Mouse (Mus musculus): ENCODE measurements around the gene Tectb. TPM values are rescaled to one million over a fixed set of nuclear protein-coding genes. Genes with fewer than 3 reads are reported as not detected.

Gene Tectb
- polyA plus RNA-seq, 1 experiment from 2014 or later = 0.48 TPM

DNA sequence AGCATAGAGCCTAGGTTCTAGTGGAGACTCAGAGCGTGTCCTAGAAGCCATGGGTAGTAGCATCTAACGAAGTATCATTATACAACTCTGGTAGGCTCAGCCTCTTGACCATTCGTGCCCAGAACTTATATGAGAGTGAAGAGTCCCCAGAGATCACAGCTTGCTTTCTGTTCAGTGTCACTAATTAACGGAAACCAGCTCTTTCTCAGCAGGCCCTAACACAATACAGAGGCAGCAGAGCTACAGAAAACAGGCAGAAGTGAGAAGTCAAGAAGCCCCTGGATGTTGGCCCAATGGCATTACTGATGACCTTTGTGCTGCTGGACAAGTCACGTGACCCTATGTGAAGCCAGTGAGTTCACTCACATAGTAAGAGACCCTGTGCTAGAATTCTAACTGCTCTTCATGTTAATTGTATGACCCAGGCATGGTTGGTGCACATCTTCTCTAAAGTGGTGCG lies 60.7 kb downstream of the Tectb start, which contains the start of gene Gucy2g:
Gucy2g (minus strand) TSS at position 51 of the 460 bp plus-strand sequence.
- Histone ChIP-seq H3K4me3 (ENCODE audit: low read length) (no peak within 1 kb of the TSS), H3K9ac (ENCODE audit: low read length) (no peak within 1 kb of the TSS), H3K4me1 (replicated peaks; ENCODE audit: control insufficient read depth, insufficient read depth, low read length) (peaks cover 13% of the 10 kb centered on the region), H3K4me2 (ENCODE audit: low read depth, low read length) (no peak within 1 kb of the TSS), H3K27ac (ENCODE audit: low read length) (no peak within 1 kb of the TSS), H3K36me3 (ENCODE audit: control insufficient read depth, insufficient read depth, low read length) (no peaks in the 10 kb centered on the region), H3K9me3 (ENCODE audit: control insufficient read depth, low read length) (no peaks in the 10 kb centered on the region), H3K27me3 (ENCODE audit: control insufficient read depth, insufficient read depth, low read depth, low read length) (no peaks in the 10 kb centered on the region)
- 85% methylated on average over 6 of the region's 6 CpGs for WGBS
- no peak for ATAC-seq (ENCODE audit: low read depth)

DNA sequence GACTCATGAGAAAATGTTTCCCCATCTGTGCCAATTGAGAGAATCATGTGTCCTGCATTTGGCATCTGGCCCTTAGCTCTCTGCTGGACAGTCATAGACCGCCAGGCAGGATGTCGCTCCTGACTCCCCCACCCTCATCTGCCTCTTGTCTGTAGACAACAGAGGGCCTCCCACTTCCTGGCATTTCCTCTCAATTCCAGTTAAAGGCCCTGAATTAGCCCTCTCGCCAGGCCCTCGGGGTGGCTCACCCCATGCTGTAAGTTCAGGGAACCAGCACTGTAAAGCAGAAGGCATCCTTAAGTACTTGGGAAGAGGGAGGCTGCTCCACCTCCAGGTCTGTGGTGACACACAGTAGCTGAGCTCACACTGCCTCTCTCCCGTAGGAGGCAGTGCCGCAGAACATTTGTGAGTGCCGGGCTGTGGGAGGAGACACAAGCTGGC lies 64.3 kb downstream of the Tectb start:
- H3K9me3 ChIP-seq (ENCODE audit: control insufficient read depth, low read length) = no peaks in the 10 kb centered on the region
- H3K27me3 ChIP-seq (ENCODE audit: control insufficient read depth, insufficient read depth, low read depth, low read length) = no peaks in the 10 kb centered on the region
- no peaks in the 10 kb centered on the region for H3K36me3 ChIP-seq (ENCODE audit: control insufficient read depth, insufficient read depth, low read length)
- peaks cover 16% of the 10 kb centered on the region for H3K4me1 ChIP-seq (replicated peaks; ENCODE audit: control insufficient read depth, insufficient read depth, low read length)
- H3K4me2 ChIP-seq (ENCODE audit: low read depth, low read length) = peak overlapping the region; percentile 11; the same call in 1 of the 2 replicates
- ATAC-seq (ENCODE audit: low read depth) = peak; percentile 92
- H3K27ac ChIP-seq (ENCODE audit: low read length) = peak overlapping the region; percentile 90
- WGBS = 10% methylated on average over 7 of the region's 7 CpGs
- H3K4me3 ChIP-seq (ENCODE audit: low read length) = no peak overlapping the region
- peak overlapping the region; percentile 55 for H3K9ac ChIP-seq (ENCODE audit: low read length)

Small RNA genes within 50 kb of the gene (microRNA-seq; reads per million reads assigned to microRNA genes)
- gene Mir6715 = 2.2 reads per million, percentile 4 among the genes with 10 or more reads in this experiment

Other genes with a start within 250 kb of the Tectb start
- gene Gpam, start 53.5 kb upstream of the Tectb start, polyA plus RNA-seq (2015; fragmentation: Nextera tagmentation; extraction: Ambion mirVana) = 37.4 and 37.7 TPM in 2 replicates
- 0.09 and 0.10 TPM in 2 replicates for gene Gucy2g, start 60.5 kb downstream of the Tectb start, polyA plus RNA-seq (2015; fragmentation: Nextera tagmentation; extraction: Ambion mirVana)
- 86.3 and 103 TPM in 2 replicates for gene Acsl5, start 71.2 kb downstream of the Tectb start, polyA plus RNA-seq (2015; fragmentation: Nextera tagmentation; extraction: Ambion mirVana)
- 101 and 110 TPM in 2 replicates for gene Zdhhc6, start 135.3 kb downstream of the Tectb start, polyA plus RNA-seq (2015; fragmentation: Nextera tagmentation; extraction: Ambion mirVana)
- gene Vti1a, start 135.6 kb downstream of the Tectb start, polyA plus RNA-seq (2015; fragmentation: Nextera tagmentation; extraction: Ambion mirVana) = 26.7 and 27.0 TPM in 2 replicates